Comparison of ENCODE assay signal across 21 mouse cellular contexts in the genomic region with DNA sequence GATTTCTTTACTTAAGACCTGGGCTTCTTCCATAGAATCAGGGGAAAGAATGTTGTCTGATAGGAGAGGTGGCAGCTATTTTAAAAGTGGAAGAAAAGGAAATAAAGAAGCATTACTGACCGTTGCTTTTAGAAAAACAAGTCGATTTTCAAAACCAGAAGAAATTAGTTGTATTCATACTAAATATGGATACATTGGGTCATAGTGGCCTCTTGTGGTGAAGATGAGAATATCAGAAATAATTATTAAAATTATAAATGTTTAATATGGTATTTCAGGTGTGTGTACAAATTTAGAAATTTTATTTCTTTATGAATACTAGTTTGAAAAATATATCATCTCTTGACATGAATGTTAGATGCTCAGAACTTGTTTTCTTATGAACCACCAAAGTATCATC.
DNase-seq lines count a peak whose midpoint lies in the region; ATAC-seq and TF ChIP-seq lines count a peak whose summit lies in the region.
"Had no signal": no experiment of that assay in that cellular context is flagged by ENCODE, and none has a peak within 500 bp of the region (broad histone marks: within the 10 kb centered on the region; RNA-seq: fewer than 3 reads in every experiment).

No protein-coding gene starts in this region.

- H3K27me3 ChIP-seq in stomach, postnatal 0 days (ENCODE audit: control insufficient read depth, insufficient read depth, low read length): no peaks in the 10 kb centered on the region
- H3K27me3 ChIP-seq in limb, embryonic 10.5 days (ENCODE audit: low read depth, poor library complexity, severe bottlenecking): no peaks in the 10 kb centered on the region
- H3K27me3 ChIP-seq: forebrain, embryonic 13.5 days; liver, embryonic 13.5 days; midbrain, embryonic 13.5 days had no signal

- TF ChIP-seq CTCF in gastrocnemius, adult 2 months (IDR thresholded peaks at IDR 0.05): peak; percentile 24; the same call in 1 of the 2 replicates
- TF ChIP-seq CTCF in layer of hippocampus, adult 2 months (conservative IDR thresholded peaks at IDR 0.05): peak; percentile 78
- peak; percentile 60 for TF ChIP-seq CTCF in stomach, postnatal 0 days (IDR thresholded peaks at IDR 0.05; ENCODE audit: low read depth)

- no peaks in the 10 kb centered on the region for H3K9me3 ChIP-seq in stomach, postnatal 0 days (ENCODE audit: control insufficient read depth, low read length)
- H3K9me3 ChIP-seq in limb, embryonic 10.5 days (replicated peaks): no peaks in the 10 kb centered on the region
- H3K9me3 ChIP-seq: forebrain, embryonic 13.5 days; limb, embryonic 12.5 days; liver, embryonic 13.5 days; midbrain, embryonic 13.5 days had no signal

- intact Hi-C loops in gastrocnemius, adult 2 months (cut with DNase I): no loop called here

- no peaks in the 10 kb centered on the region for H3K36me3 ChIP-seq in stomach, postnatal 0 days (ENCODE audit: control insufficient read depth, insufficient read depth, low read length)
- no peaks in the 10 kb centered on the region for H3K36me3 ChIP-seq in limb, embryonic 10.5 days
- H3K36me3 ChIP-seq: limb, embryonic 12.5 days; liver, embryonic 13.5 days; midbrain, embryonic 13.5 days had no signal

- no peak for ATAC-seq in stomach, postnatal 0 days (ENCODE audit: low FRiP score, low TSS enrichment)
- ATAC-seq: forebrain, embryonic 13.5 days; hindbrain, embryonic 16.5 days; midbrain, embryonic 13.5 days had no signal

- H3K4me2 ChIP-seq in stomach, postnatal 0 days (replicated peaks; ENCODE audit: low read depth): no peak overlapping the region
- H3K4me2 ChIP-seq: forebrain, embryonic 13.5 days; heart, embryonic 11.5 days; limb, embryonic 12.5 days; liver, embryonic 13.5 days; midbrain, embryonic 13.5 days had no signal

- no peak overlapping the region for H3K27ac ChIP-seq in gastrocnemius, adult 2 months
- H3K27ac ChIP-seq in layer of hippocampus, adult 2 months: no peak overlapping the region
- no peak overlapping the region for H3K27ac ChIP-seq in stomach, postnatal 0 days (replicated peaks)
- no peak overlapping the region for H3K27ac ChIP-seq in limb, embryonic 10.5 days
- H3K27ac ChIP-seq: forebrain, embryonic 13.5 days; limb, embryonic 12.5 days; liver, embryonic 13.5 days; midbrain, embryonic 13.5 days had no signal

- WGBS in stomach, postnatal 0 days: 22% methylated on average over 2 of the region's 2 CpGs
- 75% methylated on average over 2 of the region's 2 CpGs for WGBS in limb, embryonic 10.5 days

- no peak overlapping the region for H3K4me3 ChIP-seq in gastrocnemius, adult 2 months
- no peak overlapping the region for H3K4me3 ChIP-seq in layer of hippocampus, adult 2 months
- H3K4me3 ChIP-seq in stomach, postnatal 0 days (ENCODE audit: low read depth, low read length): no peak overlapping the region
- no peak overlapping the region for H3K4me3 ChIP-seq in limb, embryonic 10.5 days
- H3K4me3 ChIP-seq: forebrain, embryonic 13.5 days; limb, embryonic 12.5 days; liver, embryonic 13.5 days; midbrain, embryonic 13.5 days had no signal

- no peaks in the 10 kb centered on the region for H3K4me1 ChIP-seq in stomach, postnatal 0 days (replicated peaks; ENCODE audit: control insufficient read depth, insufficient read depth)
- no peaks in the 10 kb centered on the region for H3K4me1 ChIP-seq in limb, embryonic 10.5 days
- H3K4me1 ChIP-seq: forebrain, embryonic 13.5 days; limb, embryonic 12.5 days; liver, embryonic 13.5 days; midbrain, embryonic 13.5 days had no signal

- H3K9ac ChIP-seq in stomach, postnatal 0 days (ENCODE audit: low read length): no peak overlapping the region
- H3K9ac ChIP-seq: forebrain, embryonic 13.5 days; limb, embryonic 12.5 days; liver, embryonic 13.5 days; midbrain, embryonic 13.5 days had no signal

- TF ChIP-seq EP300 in stomach, postnatal 0 days (optimal IDR thresholded peaks at IDR 0.05): no peak

- no peak for DNase-seq in gastrocnemius, adult 2 months
- no peak for DNase-seq in gastrocnemius, adult 8-10 months (ENCODE audit: low spot score in 2 of 2)
- DNase-seq in layer of hippocampus, adult 2 months (ENCODE audit: low spot score in 2 of 2): no peak
- DNase-seq in layer of hippocampus, adult 18-20 months (ENCODE audit: low spot score in 2 of 2): no peak
- peak; percentile 50 for DNase-seq in retina, embryonic 14.5 days (ENCODE audit: low spot score)
- DNase-seq in retina, postnatal 1 day: no peak
- DNase-seq in stomach, postnatal 0 days (ENCODE audit: low spot score): no peak
- no peak for DNase-seq in limb, embryonic 10.5 days (ENCODE audit: low spot score)
- DNase-seq: adrenal gland, postnatal 25 days; cerebellum, adult 2 months; heart, postnatal 14 days; kidney, adult 18-20 months; kidney, postnatal 25 days; layer of hippocampus, adult 9-11 months; liver, embryonic 13.5 days; thymus, postnatal 25 days had no signal

Comparison
In these comparisons a context has a peak if more than half of its experiments do, and no peak if none do; other contexts are left out.
1. CTCF ChIP-seq: peak in every context shown above with its lines; median percentile 78 in layer of hippocampus, adult 2 months; 60 in stomach, postnatal 0 days; 24 in gastrocnemius, adult 2 months.